Mouse (Mus musculus): Measurements from ENCODE around the gene Naa40.

- TF ChIP-seq POLR2A (IDR thresholded peaks at IDR 0.05; ENCODE audit: insufficient read length, low read depth) (peak; percentile 95), CEBPB (IDR thresholded peaks at IDR 0.05; ENCODE audit: insufficient read depth, poor library complexity, severe bottlenecking) (no peak), MYOG (IDR thresholded peaks at IDR 0.05; ENCODE audit: control insufficient read depth in 1 of 3, insufficient read depth in 1 of 3, insufficient read length in 2 of 3, low read depth in 2 of 3) (no peak), TCF12 (IDR thresholded peaks at IDR 0.05; ENCODE audit: insufficient read depth, poor library complexity, severe bottlenecking) (no peak), MYOD1 (IDR thresholded peaks at IDR 0.05; ENCODE audit: control insufficient read depth in 1 of 3, insufficient read length in 2 of 3, low read depth in 2 of 3) (no peak), POLR2AphosphoS2 (IDR thresholded peaks at IDR 0.05; ENCODE audit: insufficient read length, low read depth) (peak; percentile 97), SRF (IDR thresholded peaks at IDR 0.05; ENCODE audit: control insufficient read depth, insufficient read length, low read depth) (peak; percentile 56)
Measured at GRCm38 (mm10) chr19:7217162-7217925, 23.6 kb downstream of the Naa40 start, which contains the start of gene Cox8a.
